Mouse (Mus musculus) thymus, postnatal 14 days (tissue): ENCODE measurements around the gene Iba57.

Experiments used
- DNase-seq: peaks from one replicate; pipeline ENCODE4 v3.0.0; 2021

Iba57 gene

DNA sequence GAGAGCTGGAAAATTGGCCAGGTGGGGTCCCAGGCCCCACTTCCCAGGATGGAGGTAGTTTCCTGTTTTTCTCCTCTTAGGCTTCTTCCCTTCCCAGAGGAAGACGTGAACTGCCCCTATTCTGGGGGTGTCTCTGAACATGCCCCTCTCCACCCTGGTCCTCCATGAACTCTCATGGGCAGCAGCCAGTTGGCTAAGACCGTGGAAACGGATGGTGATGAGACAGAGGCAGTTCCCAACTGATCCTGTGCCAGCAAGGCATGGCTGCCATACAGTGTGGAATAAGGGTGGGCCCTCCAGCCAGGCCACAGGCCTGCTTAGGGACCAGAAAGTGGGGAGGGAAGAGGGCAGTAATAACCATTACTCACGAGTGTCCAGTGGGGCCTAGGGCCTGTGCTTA is 7.0 kb upstream of the Iba57 start:
- DNase-seq = no peak

DNA sequence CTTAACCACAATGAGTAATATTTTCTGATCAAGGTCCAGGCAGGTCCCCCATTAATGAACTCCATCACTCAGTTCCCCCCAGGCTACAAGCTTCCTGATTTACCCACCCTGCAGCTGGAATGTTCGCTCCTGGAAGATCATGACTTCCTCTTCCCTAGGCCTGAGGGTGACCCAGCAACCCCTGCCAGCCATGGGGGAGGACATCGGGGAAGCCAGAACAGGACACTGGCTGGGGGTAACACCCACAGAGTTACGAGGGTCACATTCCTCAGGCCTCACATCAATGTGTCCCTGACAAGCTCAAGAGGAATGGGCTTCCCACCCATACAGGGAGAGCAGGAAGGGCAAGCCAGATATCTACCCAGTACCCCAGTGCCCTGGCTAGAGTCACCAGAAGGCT is 6.3 kb upstream of the Iba57 start:
- DNase-seq = no peak

DNA sequence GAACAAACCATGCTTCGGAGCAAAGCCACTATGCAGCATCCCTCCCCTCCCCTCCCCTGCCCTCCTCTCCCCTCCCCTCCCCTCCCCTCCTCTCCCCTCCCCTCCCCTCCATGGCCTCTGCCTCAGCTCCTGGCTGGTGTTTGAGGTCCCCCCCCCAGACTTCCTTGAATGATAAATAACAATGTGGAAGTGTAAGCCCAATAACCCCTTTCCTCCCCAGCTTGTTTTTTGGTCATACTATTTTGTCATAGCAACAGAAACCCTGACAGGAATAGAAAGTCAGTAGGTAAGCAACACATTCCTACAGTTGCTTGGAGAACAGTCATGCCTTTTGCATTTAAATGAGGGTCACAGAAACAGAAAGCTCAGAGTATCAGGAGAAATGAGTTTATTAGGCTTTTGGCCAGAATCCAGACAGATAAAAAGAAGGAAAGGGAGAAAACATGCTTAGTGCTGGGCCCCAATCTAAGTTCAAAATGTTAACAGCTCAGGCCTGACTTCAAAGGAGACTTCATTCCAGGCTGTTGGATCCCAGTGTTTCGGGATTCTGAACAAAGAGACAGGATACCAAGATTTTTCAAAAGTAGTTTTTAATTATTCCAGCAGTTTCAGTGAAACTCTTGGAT is 2.2 kb upstream of the Iba57 start:
- no peak for DNase-seq

DNA sequence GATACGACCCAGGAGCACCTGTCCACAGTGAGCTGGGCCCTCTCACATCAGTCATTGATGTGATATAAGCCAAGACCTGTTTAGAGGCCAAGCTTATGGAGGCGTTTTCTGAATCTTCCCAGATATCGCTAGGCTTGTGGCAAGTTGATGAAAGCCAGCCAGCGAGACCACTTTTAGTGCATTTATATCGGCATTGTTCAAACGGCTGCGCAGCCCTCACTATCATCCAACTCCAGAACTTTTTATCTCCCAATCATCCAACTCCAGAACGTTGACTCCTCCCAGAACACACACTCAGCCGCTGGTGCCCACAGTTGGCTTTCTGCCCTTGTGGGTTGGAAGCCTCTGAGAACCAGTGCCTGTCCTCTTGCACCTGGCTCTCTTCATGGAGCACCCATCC is 845 bp upstream of the Iba57 start:
- DNase-seq = no peak

DNA sequence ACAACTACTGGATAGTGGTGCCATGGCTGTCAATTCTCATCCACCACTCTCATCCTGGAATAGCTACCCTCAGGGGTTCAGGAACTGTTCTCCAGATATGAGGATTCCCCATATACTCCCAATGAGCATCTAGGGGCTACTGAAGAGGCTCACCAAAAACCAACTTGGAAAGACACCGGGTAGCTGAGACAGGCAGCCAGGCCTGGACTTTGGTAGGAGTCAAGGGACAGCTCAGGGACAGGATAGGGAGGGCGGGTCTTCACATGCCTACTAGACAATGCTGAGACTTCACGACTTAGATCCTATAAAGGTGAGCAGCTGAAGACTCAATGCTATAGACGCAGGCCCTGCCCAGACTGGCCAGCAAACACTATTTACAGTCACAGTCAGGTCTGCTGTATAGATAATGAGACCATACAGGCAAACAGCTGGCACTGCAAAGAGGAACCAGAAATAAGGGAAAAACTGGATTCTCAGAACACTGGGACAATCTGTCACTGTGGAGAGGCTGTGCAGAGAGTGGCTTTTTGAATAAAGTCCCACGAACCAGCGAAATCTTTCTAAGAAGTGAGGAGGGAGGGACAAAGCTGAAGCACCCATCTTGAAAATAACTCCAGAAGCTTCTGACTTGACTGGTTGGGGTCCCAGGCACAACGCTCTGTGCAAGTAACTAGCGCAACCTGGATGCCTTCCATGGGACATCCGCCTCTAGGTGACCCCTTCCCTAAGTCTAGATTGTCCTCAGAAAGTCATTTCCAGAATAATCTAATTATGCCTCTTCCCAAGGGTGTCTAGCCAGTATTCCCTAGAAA is 890 bp downstream of the Iba57 start:
- DNase-seq = no peak

DNA sequence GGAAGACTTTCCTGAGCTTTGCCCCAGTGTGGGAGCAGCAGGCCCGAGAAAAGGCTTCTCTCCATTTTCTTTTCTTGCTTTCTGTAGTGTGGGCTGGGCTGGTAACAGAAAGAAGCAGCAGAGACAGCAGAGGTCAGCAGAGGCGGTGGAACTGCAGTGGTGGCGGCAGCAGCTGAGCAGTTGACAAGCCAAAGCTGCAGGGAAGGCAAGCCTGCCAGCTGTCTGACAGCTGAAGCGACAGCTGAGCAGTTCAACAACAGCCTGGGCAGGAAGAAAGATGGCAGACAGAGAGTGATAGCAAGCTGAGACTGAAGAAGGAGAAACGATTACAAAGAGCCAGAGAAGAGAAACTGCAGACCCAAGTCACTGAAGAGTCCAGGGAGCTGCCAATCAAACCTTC is 2.1 kb downstream of the Iba57 start:
- no peak for DNase-seq

DNA sequence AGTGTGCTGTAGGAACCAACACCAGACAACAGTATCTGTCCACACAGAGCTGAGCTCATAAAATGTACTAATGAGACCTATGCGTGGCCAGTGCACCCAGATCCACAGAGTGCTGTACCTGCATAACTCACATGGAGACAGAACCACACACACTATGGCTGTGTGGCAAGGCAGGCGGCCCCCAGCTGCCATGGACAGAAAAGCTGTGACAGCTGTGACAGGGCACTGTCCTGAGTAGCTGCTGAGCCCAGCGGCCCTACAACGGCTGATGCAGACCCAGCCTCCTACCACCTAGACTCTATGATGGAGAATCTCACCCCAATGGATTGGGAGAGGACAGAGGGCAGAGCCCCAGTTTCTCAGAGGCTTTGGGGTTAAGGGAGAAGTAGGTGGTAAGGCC is 4.0 kb downstream of the Iba57 start:
- no peak for DNase-seq

DNA sequence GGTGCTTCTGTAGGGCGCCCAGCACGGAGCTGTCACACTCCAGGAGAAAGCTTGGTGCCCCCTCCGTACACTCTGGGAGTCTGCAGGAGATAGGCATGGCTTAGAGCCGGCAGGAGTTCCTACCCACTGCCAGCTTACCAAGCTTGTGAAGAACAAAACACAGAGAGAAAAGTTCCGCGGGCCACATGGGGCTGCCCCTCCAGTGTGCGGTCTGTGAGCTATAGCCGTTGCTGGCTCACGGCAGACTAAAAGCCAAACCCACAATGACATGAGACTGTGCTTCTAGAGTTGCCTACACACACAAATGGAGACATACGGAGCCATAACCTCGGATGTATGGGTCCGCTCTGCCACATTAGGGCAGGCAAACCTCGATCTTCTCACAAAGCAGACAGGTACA is 4.4 kb downstream of the Iba57 start:
- no peak for DNase-seq

DNA sequence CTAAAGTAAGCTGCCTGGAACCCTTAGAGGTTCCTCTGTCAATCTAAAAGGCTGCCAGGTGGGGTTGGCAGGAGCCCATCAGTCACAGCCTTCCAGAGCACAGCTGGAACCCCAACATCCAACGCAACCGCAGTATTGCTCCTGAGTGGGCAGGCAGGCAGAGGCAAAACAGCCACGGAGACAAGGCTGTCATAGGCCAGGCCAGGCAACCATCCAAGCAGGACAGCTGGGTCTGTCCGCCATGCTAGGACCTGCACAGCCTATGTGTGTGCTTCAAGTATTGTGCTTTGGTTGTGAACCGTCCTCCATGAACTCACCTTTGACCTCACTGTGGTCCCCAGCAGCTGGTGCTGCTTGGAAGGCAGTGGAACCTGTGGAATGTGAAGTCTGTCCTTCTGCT is 7.6 kb downstream of the Iba57 start:
- no peak for DNase-seq

DNA sequence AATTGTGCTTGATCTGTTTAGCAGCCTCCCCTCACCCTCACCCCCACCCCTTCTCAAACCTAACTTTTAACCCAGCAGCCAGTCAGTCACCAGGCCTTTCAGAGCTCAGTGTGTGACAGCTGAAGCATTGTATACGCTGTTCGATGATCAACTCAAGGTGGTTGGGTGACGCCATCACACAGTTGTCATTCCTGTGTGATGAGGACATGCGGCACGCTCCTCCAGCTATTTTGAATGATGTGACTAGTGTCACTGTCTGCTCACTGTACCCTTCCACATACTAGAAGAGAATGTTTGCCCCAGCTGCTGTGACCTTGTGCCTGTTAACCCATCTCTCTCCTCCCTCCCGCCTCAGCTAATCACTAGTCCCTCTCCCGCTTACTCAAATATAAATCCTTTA is 9.3 kb downstream of the Iba57 start:
- no peak for DNase-seq

DNA sequence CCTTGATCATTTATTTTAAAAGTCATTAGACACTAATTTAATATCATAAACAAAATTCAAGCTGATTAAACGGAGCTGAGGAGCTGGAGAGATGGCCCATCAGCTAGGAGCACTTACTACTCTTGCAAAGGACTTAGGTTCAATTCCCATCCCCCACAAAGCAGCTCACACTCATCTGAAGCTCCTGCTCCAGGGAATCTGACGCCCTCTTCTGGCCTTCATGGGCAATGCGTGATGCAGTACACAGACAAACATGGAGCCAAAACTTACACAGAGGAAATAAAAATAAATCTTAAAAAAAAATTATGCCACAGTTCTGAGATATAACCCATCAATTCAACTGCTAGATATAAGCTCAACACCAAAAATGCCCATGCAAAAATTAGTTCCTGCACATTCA is 11.8 kb downstream of the Iba57 start:
- no peak for DNase-seq

DNA sequence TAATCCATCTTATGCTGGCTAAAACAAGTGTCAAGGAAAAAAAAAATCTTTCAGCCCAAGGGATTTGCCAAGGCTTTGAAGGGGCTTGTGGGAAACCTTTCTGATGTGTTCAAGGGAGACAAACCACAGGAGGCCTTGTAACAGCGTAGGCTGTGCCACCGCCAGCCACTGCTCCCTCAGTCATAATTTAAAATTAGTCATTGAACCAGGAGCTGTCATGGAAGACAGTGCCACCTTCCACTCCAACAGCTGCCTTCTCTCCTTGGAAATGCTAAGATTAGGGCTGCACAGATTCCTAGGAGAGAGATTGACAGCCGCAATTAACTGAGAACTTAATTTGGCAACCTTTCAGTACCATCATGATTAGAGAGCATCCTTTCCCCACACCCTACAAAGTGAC is 14.2 kb downstream of the Iba57 start:
- DNase-seq = no peak

DNA sequence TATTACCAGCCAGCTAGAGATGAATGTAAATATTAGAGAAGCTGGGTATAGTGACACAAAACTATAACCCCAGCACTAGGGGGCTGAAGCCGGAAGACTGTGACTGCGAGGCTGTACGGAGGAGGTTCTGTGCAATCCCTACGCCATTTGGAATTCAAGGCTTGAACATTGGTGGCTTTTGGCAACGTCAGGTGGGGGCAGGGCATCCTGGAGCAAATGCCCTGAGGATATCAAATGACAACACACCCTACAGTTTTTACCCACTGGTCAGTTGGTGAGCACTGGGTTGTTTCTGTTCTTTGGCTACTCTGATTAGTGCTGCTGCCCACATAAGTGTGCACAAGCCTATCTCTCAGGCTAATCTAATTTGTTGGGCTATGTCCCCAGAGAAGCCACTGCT is 20.6 kb downstream of the Iba57 start:
- DNase-seq = no peak

DNA sequence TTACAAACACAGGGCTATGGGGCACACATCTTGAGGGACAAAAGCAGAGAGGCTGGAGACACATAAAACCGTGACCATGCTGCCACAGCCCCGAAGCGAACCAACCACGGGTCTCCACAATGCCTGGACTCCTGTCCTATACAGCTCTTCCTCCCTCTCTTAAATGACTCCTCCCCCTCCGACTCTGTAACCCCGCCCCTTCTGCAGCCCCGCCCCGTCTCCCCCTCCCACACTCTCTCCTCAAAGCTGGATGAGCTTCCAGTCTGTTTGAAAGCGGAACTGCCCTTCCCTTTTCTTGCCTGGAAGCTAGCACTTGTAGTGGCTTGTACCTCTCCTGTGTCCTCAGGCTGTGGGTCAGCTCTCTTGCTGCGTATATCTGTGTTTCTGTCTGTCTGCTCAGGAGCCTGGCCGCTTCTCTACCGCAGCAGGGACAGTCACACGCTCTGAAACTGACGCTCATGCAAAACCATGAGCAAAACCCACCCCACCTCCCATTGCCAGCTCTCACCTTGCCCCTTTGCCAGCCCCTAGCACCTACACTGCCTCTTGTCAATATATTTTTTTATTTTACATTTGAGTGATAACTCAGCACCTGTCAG is 21.7 kb downstream of the Iba57 start:
- DNase-seq = no peak

DNA sequence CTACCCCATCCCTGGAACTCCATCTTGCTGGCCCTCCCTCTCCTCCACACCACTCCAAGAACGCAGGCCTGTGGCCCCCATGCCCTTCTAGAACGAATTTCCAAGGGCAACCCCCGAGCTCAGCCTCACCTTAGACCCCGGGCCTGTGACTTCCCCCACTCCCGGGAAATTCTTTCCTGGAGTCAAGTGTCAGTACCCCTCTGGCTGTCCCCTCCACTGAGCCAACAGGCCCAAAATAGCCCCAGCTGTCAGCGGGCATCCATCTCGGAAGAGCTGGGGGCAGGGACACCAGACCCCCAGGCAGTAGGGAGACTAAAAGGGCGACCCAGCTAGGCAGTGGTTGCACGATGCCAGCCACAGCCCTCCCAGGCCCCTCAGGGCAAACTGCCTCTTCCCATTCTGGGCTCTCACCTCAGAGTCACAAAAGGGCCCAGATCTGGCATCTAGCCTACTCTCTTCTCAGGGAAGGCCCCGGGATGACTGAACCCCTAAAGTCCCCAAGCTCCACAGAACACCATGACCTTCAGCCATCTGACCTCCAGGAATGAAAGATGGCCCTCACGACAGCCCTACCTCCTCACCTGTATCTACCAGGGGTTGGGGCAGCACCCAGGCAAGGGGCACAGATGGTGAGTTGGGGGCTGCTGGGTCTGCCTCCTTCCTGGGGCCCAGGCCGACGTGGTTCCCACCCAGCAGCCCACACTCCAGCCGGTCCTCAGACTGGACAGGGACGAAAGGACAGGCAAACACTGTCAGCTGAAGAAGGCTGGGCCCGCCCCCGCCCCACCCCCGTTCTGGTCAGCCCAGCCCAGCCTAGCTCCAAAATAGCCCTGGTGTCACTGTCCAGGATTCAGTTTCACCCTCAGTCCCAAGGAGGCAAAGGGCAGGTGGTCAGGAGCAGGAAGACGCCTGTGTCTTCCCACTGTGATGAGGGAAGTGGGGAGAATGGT is 24.7 kb downstream of the Iba57 start:
- no peak for DNase-seq

DNA sequence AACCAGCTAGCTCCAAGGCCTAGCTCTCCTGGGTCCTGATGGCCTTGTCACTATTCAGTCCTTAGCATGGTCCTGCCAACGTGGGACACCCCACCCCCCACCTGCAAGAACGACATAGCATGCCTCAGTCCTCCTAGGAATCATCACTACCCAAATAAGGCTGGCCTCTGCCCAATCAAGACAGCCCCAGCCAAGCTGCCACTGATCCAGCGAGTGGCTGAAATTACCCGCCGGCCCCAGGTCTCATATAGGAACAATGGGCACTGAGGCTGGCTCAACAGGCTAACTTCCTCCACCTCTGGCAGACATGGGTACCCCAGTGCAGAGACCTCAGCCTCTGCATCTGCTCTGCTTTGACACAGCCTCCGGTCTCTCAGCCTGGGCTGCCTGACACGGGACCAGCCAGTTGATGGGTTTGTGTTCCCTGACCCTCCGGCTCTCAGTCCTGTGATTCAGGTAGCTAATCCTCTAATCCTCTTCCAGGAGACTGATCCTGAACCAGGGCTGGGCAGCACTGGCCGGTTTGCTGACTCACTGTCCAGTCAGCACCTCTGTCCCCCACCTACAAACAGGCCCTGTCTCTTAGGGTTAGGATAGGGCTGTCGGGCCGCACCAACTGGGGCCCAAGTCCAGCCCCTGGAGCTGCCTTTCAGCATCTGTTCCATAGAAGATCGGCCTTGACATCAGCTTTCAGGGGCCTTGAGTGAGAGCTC is 26.4 kb downstream of the Iba57 start:
- no peak for DNase-seq

DNA sequence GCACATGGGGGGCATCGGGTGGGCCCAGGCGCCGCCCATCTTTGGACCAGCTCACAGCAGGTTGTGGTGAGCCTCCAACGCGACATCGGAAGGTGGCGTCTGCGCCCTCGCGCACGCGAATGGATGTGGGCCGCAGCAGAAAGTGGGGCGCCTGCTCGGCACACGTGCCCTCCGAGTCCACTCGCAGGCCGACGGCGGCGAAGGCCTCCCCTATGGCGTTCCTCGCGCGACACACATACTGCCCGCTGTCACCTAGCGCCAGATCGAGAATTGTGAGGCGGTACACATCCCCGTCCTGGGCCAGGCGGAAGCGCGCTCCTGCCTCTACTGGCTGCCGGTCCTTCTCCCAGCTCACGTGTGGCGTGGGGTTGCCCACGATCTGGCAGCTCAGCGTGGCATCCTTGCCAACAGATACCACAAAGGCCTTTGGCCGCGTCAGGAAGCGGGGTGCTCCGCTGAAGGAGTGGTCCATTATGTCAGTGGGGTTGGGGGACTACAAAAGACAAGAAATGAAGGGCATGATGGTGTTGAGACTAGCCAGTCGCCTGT is 27.6 kb downstream of the Iba57 start, which contains the start of gene Obscn:
Obscn (minus strand) TSS at position 499 of the 549 bp plus-strand sequence.
- DNase-seq = no peak

DNA sequence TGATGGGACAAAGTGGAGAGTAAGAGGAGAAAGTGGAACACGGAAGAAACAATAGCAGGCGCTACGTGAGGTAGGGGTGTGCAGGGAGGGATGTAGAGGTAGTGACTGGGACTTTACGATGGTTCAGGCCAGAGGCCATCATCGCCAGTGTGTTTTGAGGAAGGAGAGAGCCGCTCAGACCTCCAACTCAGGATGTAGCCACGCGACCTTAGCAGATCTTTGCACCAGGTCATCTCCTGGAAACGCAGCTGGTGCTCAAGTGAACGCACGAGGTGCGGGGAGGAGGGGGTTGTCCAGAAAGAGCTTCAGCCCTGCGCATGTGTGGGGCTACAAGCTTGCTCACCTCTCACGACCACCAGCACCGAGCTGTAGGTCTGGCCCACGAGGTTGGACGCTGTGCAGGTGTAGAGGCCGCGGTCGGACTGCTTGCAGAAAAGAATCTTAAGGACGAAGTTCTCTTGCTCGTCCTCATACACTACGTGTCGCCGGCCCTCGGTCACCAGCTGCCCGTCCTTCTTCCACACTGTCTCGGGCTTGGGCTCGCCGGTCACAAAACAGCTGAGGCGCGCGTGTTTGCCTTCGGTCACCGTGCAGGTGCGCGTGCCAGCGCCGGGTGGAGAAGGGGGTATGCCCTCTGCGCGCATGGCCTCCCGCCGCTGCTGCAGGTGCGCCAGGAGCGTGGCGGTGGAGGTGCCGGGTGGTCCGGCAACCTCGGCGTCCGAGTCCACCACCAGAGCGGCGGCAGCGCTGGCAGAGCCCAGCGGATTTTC is 28.3 kb downstream of the Iba57 start:
- DNase-seq = no peak

DNA sequence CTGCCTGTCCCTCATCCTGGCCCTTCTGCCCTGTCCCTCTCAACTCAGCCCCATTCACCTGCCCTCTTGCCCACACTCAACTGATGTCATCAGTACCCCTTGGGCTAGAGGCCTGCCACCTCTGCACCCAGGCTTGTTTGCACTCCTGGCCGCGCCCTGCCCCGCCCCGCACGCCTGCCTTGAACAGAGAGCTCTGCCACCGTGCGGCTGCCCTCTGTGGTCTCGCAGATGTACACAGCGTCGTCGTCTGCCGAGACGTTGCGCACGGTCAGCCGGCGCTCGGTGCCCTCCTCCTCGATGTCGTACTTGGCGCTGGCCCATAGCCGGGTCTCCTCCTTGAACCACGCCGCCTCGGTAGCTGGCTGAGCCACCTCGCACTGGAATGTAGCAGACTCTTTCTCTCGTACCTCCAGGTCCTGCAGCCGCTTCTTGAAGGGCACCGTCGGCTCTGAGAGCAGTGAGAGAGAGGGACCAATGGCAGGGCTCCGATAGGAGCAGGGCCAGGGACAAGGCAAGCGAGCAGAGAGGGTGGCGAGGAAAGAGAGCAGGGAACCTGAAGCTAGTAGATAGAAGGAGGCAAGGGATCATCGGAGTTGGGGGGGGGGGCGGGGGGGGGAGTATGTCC is 29.1 kb downstream of the Iba57 start:
- no peak for DNase-seq

DNA sequence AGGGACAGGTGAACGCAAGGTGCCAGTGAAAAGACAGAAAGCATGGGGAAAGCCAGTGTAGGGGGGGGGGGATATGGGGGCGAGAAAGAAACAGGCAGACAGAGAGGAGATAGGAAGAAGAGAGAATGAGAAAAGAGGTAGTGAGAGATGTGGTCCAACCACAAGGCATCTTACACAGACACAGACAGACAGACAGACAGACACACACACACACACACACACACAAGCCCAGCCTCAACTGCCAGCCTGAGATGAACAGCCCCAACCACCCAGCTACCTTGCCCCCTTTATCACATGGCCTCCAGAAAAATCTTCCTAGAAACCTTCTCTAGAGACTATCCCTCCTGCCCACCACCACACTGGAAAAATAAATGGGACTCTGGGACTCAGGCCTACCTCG is 31.5 kb downstream of the Iba57 start:
- no peak for DNase-seq

DNA sequence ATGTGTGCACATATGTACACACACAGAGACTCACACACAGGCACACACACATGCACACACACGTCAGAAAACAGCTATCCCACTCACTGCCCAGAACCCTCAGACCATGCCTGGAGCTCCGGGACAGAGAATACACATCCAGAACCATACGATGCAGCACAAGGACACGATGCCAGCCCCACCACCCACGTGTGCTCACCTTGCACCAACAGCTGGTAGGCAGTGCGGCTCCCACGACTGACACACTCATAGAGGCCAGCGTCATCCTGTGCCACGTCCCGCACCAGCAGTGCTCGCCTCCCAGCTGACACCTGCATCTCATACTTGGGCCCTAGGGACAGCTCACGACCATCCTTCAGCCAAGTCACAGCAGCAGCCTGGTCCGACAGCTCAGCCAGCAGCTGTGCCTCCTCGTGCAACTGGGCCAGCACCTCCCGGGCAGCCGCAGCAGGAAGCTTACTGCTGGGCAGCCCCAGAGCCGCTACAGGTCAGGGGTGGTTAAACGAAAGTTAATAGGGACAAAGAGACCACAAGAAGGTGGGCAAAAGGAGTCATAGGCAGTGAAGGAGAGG is 32.1 kb downstream of the Iba57 start:
- no peak for DNase-seq
